Mouse (Mus musculus) E14TG2a.4 (cell line): ENCODE results near the gene Aspdh.
A peak's percentile ranks its signal among the peaks of the same experiment; 100 is the strongest.

Source experiments
- H3K27me3 ChIP-seq: 2 replicates; pipeline ENCODE4 v1.6.1; 2014; ENCODE audit warnings: low read length, control low read depth; ENCODE audit not compliant: insufficient read depth
- H3K36me3 ChIP-seq: 2 replicates; pipeline ENCODE4 v1.6.1; 2014; ENCODE audit warnings: low read length, control low read depth; ENCODE audit not compliant: insufficient read depth
- H3K4me1 ChIP-seq: replicated peaks from 2 replicates; pipeline ENCODE4 v1.6.1; 2014; ENCODE audit warnings: low read depth, low read length, control low read depth
- H3K4me3 ChIP-seq: replicated peaks from 2 replicates; pipeline ENCODE4 v1.5.1; 2014; ENCODE audit warnings: mild to moderate bottlenecking, low read length
- H3K9me3 ChIP-seq: 2 replicates; pipeline ENCODE4 v1.6.1; 2014; ENCODE audit warnings: low read length, control low read depth
- CTCF ChIP-seq: conservative IDR thresholded peaks from 2 replicates; pipeline ENCODE4 v1.5.1; 2014; ENCODE audit warnings: low read length
- NANOG ChIP-seq: IDR thresholded peaks from 2 replicates; pipeline ENCODE4 v1.6.1; 2014; ENCODE audit warnings: borderline replicate concordance, low read length, mixed read lengths
- POU5F1 ChIP-seq: IDR thresholded peaks from 2 replicates; pipeline ENCODE4 v1.6.1; 2014; ENCODE audit warnings: low read length, borderline replicate concordance

The Aspdh gene

DNA sequence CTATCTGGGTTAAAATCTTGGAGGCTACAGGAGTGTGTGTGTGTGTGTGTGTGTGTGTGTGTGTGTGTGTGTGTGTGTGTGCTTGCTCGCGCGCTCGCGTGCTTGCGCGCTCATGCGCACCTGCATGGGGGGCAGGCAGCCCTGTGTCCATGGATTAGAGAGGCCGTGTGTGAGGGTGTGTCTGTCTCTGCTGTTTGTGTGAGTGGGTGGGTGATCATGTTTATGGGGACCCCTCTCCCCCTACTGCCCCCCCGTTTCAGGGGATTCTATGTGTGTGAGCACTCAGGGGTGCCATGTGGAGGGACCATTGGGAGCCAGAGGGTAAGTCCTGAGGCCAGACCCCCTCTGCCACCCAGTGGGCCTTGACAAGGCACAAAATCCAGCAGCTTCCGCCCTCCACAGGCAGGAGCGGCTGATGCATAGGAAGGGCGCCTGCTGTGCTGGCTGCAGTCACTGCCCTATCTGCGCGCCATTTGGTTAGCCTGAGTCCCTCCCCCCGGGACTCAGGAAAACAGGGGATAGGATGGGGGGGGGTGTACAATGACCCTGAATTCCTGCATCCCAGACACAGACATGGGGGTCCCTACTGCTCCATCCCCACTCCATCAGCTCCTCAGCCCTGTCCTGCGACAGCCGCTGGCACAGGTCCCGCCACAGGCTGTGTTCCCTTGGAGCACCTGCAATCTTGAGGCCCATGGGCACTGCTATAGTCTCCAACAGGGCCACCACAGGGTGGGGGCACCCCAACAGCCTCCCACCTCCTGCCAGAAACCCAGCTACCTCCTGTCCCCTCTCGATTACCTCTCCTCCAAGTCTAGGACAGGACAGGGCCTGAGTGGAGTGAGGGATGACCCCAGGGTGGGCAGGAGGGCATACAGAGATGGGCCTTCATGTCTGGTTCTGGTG lies 21.7 kb upstream of the Aspdh start:
- no peak for TF ChIP-seq NANOG
- TF ChIP-seq CTCF, result no peak
- TF ChIP-seq POU5F1, result no peak
- Histone ChIP-seq H3K36me3 (no peaks in the 10 kb centered on the region), H3K9me3 (no peaks in the 10 kb centered on the region), H3K27me3 (peaks cover 85% of the 10 kb centered on the region), H3K4me3 (peak overlapping the region; percentile 55), H3K4me1 (peaks cover 43% of the 10 kb centered on the region)

DNA sequence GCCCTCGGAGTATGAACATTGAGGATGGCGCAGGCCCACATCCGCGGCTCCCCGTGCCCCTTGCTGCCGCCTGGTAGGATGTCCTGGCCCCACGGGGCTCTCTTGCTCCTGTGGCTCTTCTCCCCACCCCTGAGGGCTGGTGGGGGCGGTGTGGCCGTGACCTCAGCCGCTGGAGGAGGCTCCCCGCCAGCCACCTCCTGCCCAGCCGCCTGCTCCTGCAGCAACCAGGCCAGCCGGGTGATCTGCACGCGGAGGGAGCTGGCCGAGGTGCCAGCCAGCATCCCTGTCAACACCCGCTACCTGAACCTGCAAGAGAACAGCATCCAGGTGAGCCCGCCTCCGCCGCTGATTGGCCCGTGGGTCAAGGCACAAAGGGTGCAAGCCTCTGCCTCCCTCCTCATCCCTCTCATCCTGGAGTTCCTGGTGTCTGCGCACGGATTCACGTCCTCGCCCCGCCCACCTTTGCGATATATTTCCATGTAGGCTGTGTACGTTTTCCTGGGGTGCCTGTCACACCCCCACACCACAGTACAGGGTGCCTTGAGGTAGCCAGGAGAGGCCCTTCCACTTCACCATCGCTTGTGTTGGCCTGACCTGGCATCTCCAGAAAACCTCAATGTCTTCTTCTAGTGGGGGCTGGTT lies 20.2 kb upstream of the Aspdh start:
- Histone ChIP-seq H3K4me3 (peak overlapping the region; percentile 51), H3K9me3 (no peaks in the 10 kb centered on the region), H3K4me1 (peaks cover 43% of the 10 kb centered on the region), H3K27me3 (peaks cover 77% of the 10 kb centered on the region), H3K36me3 (no peaks in the 10 kb centered on the region)
- TF ChIP-seq POU5F1 (no peak), NANOG (no peak), CTCF (no peak)

DNA sequence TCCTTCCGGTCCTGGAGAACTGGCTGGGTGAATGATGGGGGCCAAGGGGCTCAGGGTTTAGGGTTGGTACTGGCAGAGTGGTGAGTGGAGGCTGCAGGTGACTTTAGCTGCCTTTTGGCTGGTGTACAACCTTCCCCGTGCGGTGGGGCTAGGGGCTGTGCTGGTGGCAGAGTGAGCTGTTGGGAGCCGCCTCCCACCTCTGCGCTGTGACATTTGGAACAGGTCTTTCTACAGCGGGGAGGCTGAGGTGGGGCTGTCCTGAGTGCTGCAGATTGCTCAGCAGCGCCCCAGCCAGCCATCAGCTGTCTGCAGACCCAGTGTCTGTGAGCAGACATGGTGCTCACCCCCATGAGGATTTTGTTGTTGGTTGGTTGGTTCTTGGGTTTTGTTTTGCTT lies 19.7 kb upstream of the Aspdh start:
- Histone ChIP-seq H3K27me3 (peaks cover 72% of the 10 kb centered on the region), H3K4me1 (peaks cover 43% of the 10 kb centered on the region), H3K36me3 (no peaks in the 10 kb centered on the region), H3K9me3 (no peaks in the 10 kb centered on the region), H3K4me3 (peak overlapping the region; percentile 51)
- TF ChIP-seq NANOG (no peak), POU5F1 (no peak), CTCF (no peak)

DNA sequence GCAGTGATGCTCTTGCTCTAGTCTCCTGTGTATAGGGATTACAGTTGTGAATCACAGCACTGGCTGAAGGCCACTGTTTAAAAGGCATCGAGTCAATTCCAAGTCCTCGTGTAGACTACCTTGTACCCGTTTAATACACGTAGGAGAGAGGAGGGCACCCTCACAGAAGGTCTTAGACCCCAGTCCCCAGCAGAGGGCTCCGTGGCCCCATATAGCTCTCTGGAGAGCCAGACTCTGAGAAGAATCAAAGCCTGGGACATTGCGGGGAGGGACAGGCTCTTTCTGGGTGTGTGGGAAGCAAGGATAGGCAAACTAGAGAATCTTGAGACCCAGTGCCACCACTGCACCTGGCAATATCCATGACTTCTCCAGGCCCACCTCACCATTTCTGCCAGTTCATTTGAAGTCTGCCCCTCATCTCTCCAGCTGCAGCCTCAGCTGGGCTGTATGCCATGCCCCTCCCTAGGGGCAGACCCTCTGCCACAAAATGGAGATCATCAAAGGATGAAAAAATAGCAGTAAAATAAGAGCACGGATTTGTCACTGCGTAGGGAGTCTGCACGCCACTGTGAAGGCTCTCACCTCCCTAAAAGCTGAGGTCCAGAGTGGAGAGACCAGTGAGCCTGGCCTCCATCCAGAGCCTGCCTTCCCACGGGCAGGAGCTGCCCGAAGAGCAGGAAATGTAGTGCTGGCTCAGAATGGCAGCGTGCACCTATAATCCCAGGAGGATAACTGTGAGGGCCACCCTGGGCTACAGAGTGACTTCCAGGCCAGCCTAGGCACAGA lies 18.9 kb upstream of the Aspdh start:
- no peaks in the 10 kb centered on the region for H3K36me3 ChIP-seq
- peaks cover 43% of the 10 kb centered on the region for H3K4me1 ChIP-seq
- peaks cover 65% of the 10 kb centered on the region for H3K27me3 ChIP-seq
- no peak for TF ChIP-seq NANOG
- no peak for TF ChIP-seq POU5F1
- TF ChIP-seq CTCF, result no peak
- H3K9me3 ChIP-seq, result no peaks in the 10 kb centered on the region
- H3K4me3 ChIP-seq, result no peak overlapping the region

DNA sequence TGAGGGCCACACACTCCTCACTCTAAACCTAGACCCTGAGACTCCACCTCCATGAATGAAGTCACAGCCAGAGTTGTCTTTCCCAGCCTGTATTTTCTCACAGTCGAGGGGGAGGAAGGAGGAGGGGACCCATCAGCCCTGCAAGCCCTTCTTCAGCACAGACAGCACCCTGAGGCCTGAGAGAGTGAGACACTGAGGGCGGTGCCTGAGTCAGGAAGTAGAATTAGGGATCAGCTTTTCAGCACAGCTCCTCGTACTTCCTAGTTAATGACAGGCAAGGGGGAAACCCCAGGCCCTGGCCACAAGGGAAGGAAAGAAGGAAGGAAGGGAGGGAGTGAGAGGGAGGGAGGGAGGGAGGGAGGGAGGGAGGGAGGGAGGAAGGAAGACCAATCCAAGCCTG lies 11.9 kb upstream of the Aspdh start:
- TF ChIP-seq NANOG (no peak), POU5F1 (no peak), CTCF (no peak)
- H3K4me1 ChIP-seq, result peaks cover 6% of the 10 kb centered on the region; the same call in 1 of the 2 replicates
- peaks cover 28% of the 10 kb centered on the region for H3K27me3 ChIP-seq
- H3K4me3 ChIP-seq, result no peak overlapping the region
- H3K36me3 ChIP-seq, result no peaks in the 10 kb centered on the region
- no peaks in the 10 kb centered on the region for H3K9me3 ChIP-seq

DNA sequence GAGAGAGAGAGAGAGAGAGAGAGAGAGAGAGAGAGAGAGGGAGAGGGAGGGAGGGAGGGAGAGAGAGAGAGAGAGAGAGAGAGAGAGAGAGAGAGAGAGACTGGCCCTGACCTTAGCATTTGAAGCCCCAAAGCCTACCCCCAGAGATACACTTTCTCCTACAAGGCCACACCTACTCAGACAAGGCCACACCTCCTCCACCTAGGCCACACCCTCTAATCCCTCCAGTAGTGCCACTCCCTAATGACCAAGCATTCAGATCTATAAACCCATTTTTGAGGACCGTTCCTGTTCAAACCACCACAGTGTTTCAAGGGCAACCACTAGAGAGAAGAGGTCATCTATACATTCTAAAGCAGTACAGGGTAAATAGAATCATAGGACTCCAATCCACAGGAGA lies 8.9 kb upstream of the Aspdh start:
- Histone ChIP-seq H3K9me3 (no peaks in the 10 kb centered on the region), H3K4me3 (no peak overlapping the region), H3K36me3 (no peaks in the 10 kb centered on the region), H3K4me1 (peaks cover 13% of the 10 kb centered on the region), H3K27me3 (peaks cover 52% of the 10 kb centered on the region)
- TF ChIP-seq NANOG (no peak), CTCF (no peak), POU5F1 (no peak)

DNA sequence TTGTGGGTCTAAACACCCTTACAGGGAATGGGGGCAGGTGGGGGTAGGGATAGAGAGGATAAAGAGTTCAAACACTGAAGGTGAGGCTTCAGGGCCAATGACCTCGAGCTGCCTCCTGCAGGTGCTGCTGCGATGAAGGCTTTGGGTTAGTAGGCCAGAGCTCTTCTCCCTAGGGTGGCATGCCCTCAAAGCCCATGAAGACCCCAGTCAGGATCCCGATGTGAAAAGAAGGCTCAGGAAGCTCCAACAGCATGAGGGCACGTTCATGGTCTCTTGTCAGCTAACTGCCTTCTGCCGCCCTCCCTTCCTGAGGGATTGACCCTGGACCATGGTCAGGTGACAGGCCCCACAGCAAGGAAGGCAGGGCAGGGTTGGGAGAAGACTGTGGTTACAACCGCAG lies 5.1 kb upstream of the Aspdh start:
- H3K4me3 ChIP-seq, result no peak overlapping the region
- H3K27me3 ChIP-seq, result peaks cover 74% of the 10 kb centered on the region
- TF ChIP-seq POU5F1, result no peak
- no peak for TF ChIP-seq CTCF
- no peak for TF ChIP-seq NANOG
- no peaks in the 10 kb centered on the region for H3K36me3 ChIP-seq
- H3K4me1 ChIP-seq, result peaks cover 28% of the 10 kb centered on the region
- H3K9me3 ChIP-seq, result no peaks in the 10 kb centered on the region
